Mouse (Mus musculus) liver, embryonic 12.5 days (tissue): ENCODE measurements around the gene Ptpn6. TPM values are rescaled to one million over a fixed set of nuclear protein-coding genes. Genes with fewer than 3 reads are reported as not detected.

Experiments
- microRNA counts: library from miRNA; unstranded; fragments of <30 nt; microRNA quantifications from one replicate; lab custom pipeline; 2017
- microRNA-seq: library from miRNA; unstranded; fragments of <30 nt; microRNA quantifications from one replicate; pipeline ENCODE4, GENCODE M21; 2017
- polyA plus RNA-seq: library from polyadenylated mRNA; unstranded; fragments of >200 nt; fragmentation: Nextera tagmentation; extraction: Ambion mirVana; gene quantifications from 2 replicates; pipeline ENCODE4 v1.2.1, GENCODE M21; 2016

Ptpn6 gene
- polyA plus RNA-seq, 1 experiment from 2014 or later: 30.8 TPM

MicroRNAs within 50 kb of the gene (microRNA counts, 519-probe panel; counts per million panel counts)
- microRNA mmu-miR-141 (lab: Ali Mortazavi, UCI) (582 counts per million, percentile 70 among the panel's probes with 10 or more counts), microRNA mmu-miR-200c (lab: Ali Mortazavi, UCI) (3,747 counts per million, percentile 77 among the panel's probes with 10 or more counts)

Small RNA genes lying within 50 kb of the gene (microRNA-seq; reads per million reads assigned to microRNA genes)
- gene Mir141 (88.6 reads per million, percentile 47 among the genes with 10 or more reads in this experiment), gene Mir200c (634 reads per million, percentile 71 among the genes with 10 or more reads in this experiment)

Other genes starting within 250 kb of the Ptpn6 start
- gene C1rl, start 245.6 kb downstream of the Ptpn6 start, polyA plus RNA-seq: 4.4 and 4.5 TPM in 2 replicates
- 4.5 and 4.6 TPM in 2 replicates for gene C1ra, start 226.3 kb downstream of the Ptpn6 start, polyA plus RNA-seq
- gene C1s1, start 196.4 kb downstream of the Ptpn6 start, polyA plus RNA-seq: 15.9 and 16.6 TPM in 2 replicates
- gene C1rb, start 168.4 kb downstream of the Ptpn6 start, polyA plus RNA-seq: not detected in 2 replicates
- not detected in 2 replicates for gene C1s2, start 102.6 kb downstream of the Ptpn6 start, polyA plus RNA-seq
- 67.1 and 74.5 TPM in 2 replicates for gene Lpcat3, start 75.7 kb downstream of the Ptpn6 start, polyA plus RNA-seq
- 200 TPM in 2 replicates for gene Emg1, start 26.5 kb downstream of the Ptpn6 start, polyA plus RNA-seq
- gene Phb2, start 26.4 kb downstream of the Ptpn6 start, polyA plus RNA-seq: 433 and 443 TPM in 2 replicates
- gene Grcc10, start 2.7 kb upstream of the Ptpn6 start, polyA plus RNA-seq: 109 and 116 TPM in 2 replicates
- gene Gm45234, start 17.3 kb upstream of the Ptpn6 start, polyA plus RNA-seq: not detected in 2 replicates
- gene Atn1, start 17.8 kb upstream of the Ptpn6 start, polyA plus RNA-seq: 2.6 and 2.9 TPM in 2 replicates
- 0.77 and 1.0 TPM in 2 replicates for gene Eno2, start 31.0 kb upstream of the Ptpn6 start, polyA plus RNA-seq
- not detected in 2 replicates for gene Lrrc23, start 41.0 kb upstream of the Ptpn6 start, polyA plus RNA-seq
- 9.9 and 10.8 TPM in 2 replicates for gene Spsb2, start 69.9 kb upstream of the Ptpn6 start, polyA plus RNA-seq
- 630 and 674 TPM in 2 replicates for gene Tpi1, start 75.6 kb upstream of the Ptpn6 start, polyA plus RNA-seq
- 87.5 and 94.1 TPM in 2 replicates for gene Usp5, start 90.8 kb upstream of the Ptpn6 start, polyA plus RNA-seq
- gene Cdca3, start 90.8 kb upstream of the Ptpn6 start, polyA plus RNA-seq: 193 TPM in 2 replicates
- 0.29 and 0.43 TPM in 2 replicates for gene Gnb3, start 101.6 kb upstream of the Ptpn6 start, polyA plus RNA-seq
- 5.0 and 5.5 TPM in 2 replicates for gene P3h3, start 119.0 kb upstream of the Ptpn6 start, polyA plus RNA-seq
- 0.08 and 0.17 TPM in 2 replicates for gene Gpr162, start 125.3 kb upstream of the Ptpn6 start, polyA plus RNA-seq
- gene Cd4, start 149.5 kb upstream of the Ptpn6 start, polyA plus RNA-seq: 0.05 and 0.07 TPM in 2 replicates
- gene Lag3, start 173.0 kb upstream of the Ptpn6 start, polyA plus RNA-seq: 0.32 and 0.33 TPM in 2 replicates
- 64.5 and 66.7 TPM in 2 replicates for gene Ptms, start 181.4 kb upstream of the Ptpn6 start, polyA plus RNA-seq
- gene Mlf2, start 192.7 kb upstream of the Ptpn6 start, polyA plus RNA-seq: 178 and 187 TPM in 2 replicates
- 88.7 and 95.2 TPM in 2 replicates for gene Cops7a, start 226.8 kb upstream of the Ptpn6 start, polyA plus RNA-seq